Mouse (Mus musculus) spleen, adult 2 months (tissue): Measurements from ENCODE around the gene Slc9a9. TPM values are rescaled to one million over a fixed set of nuclear protein-coding genes. Genes with fewer than 3 reads are reported as not detected.

Source experiments
- DNase-seq, 2 experiments: peaks; one replicate each; pipeline versions ENCODE4 v3.0.0 to v3.0.0-alpha.2; 2012 to 2021; ENCODE audit warnings: low spot score in 2 of 2, low read depth in 1 of 2
- H3K27ac ChIP-seq: fragments of 200-500 bp; 2 replicates; pipeline ENCODE4 v1.5.1; 2012; ENCODE audit warnings: low read length, inconsistent platforms; ENCODE audit not compliant: insufficient read depth
- H3K27me3 ChIP-seq: fragments of 200-500 bp; 2 replicates; pipeline ENCODE4 v1.6.1; 2012; ENCODE audit warnings: mild to moderate bottlenecking, moderate library complexity, low read length, inconsistent platforms; ENCODE audit not compliant: control insufficient read depth, insufficient read depth
- H3K36me3 ChIP-seq: fragments of 200-500 bp; 2 replicates; pipeline ENCODE4 v1.6.1; 2012; ENCODE audit warnings: mild to moderate bottlenecking, low read length, inconsistent platforms; ENCODE audit not compliant: control insufficient read depth, insufficient read depth
- H3K4me1 ChIP-seq: fragments of 200-500 bp; 2 replicates; pipeline ENCODE4 v1.6.1; 2011; ENCODE audit warnings: inconsistent platforms; ENCODE audit not compliant: control insufficient read depth, insufficient read depth, insufficient read length
- H3K4me3 ChIP-seq: fragments of 200-500 bp; 2 replicates; pipeline ENCODE4 v1.5.1; 2011; ENCODE audit warnings: mild to moderate bottlenecking, inconsistent platforms; ENCODE audit not compliant: insufficient read depth, insufficient read length; ENCODE audit errors: extremely low read depth
- CTCF ChIP-seq: fragments of 200-500 bp; IDR thresholded peaks from 2 replicates; pipeline ENCODE4 v1.5.1; 2011; ENCODE audit warnings: mild to moderate bottlenecking, inconsistent platforms; ENCODE audit not compliant: insufficient read depth, insufficient read length, insufficient replicate concordance; ENCODE audit errors: extremely low read depth
- POLR2A ChIP-seq: fragments of 200-500 bp; IDR thresholded peaks from 2 replicates; pipeline ENCODE4 v1.6.1; 2011; ENCODE audit warnings: low read depth, low read length, inconsistent platforms
- WGBS: fragments of 180-500 bp; shearing (Covaris S2); methylation state at CpG from one replicate; pipeline ENCODE4 v1.1.7; 2018; 5-methylcytosine and 5-hydroxymethylcytosine counted together
- polyA plus RNA-seq: library from polyadenylated mRNA; depleted of rRNA; stranded (reverse); fragments of >200 nt; gene quantifications from 2 replicates; pipeline ENCODE4 v1.2.3, GENCODE M21; 2012

Gene Slc9a9
- polyA plus RNA-seq, 1 experiment, result 8.3 TPM

DNA sequence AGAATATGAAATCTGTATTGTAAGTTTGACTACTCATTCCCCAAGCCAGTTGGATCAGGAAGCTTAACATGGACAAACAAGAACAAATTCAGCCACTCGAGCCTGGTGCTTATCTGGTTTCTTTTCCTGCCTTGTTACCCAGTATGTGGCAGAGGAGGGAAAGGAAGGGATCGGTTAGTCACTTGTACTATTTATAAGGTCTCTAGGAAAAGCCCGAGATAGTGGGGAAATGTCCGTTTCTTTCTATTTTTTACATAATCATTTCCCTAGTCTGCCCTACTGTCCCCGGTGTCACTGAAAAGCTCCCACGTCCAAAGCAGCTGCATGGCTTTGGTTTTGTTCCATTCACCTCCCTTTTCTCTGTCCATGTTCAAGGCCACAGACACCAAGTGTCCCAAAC, 24.1 kb upstream of the Slc9a9 start:
- TF ChIP-seq POLR2A (no peak), CTCF (no peak)
- DNase-seq, result no peak
- no peaks in the 10 kb centered on the region for H3K36me3 ChIP-seq
- no peak overlapping the region for H3K4me3 ChIP-seq
- 47% methylated on average over 6 of the region's 6 CpGs for WGBS
- no peaks in the 10 kb centered on the region for H3K4me1 ChIP-seq
- H3K27ac ChIP-seq, result no peak overlapping the region
- H3K27me3 ChIP-seq, result no peaks in the 10 kb centered on the region; the same call in 1 of the 2 replicates

DNA sequence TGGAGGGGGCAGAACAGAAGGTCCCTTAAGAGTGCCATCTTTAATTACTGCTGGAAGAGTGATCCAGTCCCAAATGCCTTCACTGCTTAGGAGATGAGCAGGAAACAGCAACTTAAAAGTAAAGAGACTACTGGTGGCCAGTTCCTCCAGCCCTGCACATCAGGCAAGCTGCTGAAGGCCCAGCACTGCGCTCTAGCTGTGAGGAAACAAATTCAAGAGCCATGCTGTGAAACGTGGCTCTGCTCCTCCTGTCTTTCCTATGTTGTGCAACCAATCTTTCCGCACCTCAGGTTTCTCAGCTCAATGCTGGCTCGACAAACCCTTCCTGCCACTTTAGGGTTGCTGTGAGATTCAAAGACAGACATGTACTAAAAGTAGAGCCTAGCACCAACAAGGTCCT, 22.3 kb upstream of the Slc9a9 start:
- no peak for TF ChIP-seq POLR2A
- no peak for TF ChIP-seq CTCF
- no peak for DNase-seq
- H3K4me3 ChIP-seq, result no peak overlapping the region
- no peaks in the 10 kb centered on the region; the same call in 1 of the 2 replicates for H3K27me3 ChIP-seq
- H3K27ac ChIP-seq, result no peak overlapping the region
- WGBS, result 63% methylated on average over 4 of the region's 4 CpGs
- H3K4me1 ChIP-seq, result no peaks in the 10 kb centered on the region
- no peaks in the 10 kb centered on the region for H3K36me3 ChIP-seq

DNA sequence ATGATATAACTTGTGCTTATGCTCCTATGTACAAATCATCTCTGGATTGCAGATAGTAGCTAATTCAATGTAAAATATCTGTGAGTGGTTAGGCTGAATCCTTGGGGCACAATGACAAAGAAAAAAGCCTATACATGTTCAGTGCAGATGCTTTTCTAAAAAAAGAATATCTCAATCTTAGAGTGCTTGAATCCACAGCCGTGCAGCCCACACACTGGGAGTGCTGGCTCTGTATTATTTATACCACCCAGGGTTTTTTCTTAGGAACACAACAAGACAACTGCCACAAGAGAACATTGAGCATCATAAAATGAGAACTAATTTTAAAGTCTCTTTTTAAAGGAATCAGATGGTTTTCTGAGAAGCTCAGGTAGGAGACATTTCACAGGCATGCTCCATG, 19.7 kb upstream of the Slc9a9 start:
- H3K36me3 ChIP-seq, result no peaks in the 10 kb centered on the region
- no peaks in the 10 kb centered on the region; the same call in 1 of the 2 replicates for H3K27me3 ChIP-seq
- DNase-seq, result no peak
- H3K4me3 ChIP-seq, result no peak overlapping the region
- H3K4me1 ChIP-seq, result no peaks in the 10 kb centered on the region
- WGBS, result 90% methylated on average over 1 of the region's 1 CpGs
- no peak overlapping the region for H3K27ac ChIP-seq
- no peak for TF ChIP-seq POLR2A
- no peak for TF ChIP-seq CTCF

- 57% methylated on average over 6 of the region's 6 CpGs for WGBS
- no peak for DNase-seq
- H3K27ac ChIP-seq, result no peak overlapping the region
- H3K27me3 ChIP-seq, result no peaks in the 10 kb centered on the region; the same call in 1 of the 2 replicates
- TF ChIP-seq CTCF (no peak), POLR2A (no peak)
- no peaks in the 10 kb centered on the region for H3K4me1 ChIP-seq
- no peak overlapping the region for H3K4me3 ChIP-seq
- H3K36me3 ChIP-seq, result no peaks in the 10 kb centered on the region
Measured at GRCm38 (mm10) chr9:94653198-94653597, 16.5 kb upstream of the Slc9a9 start.

DNA sequence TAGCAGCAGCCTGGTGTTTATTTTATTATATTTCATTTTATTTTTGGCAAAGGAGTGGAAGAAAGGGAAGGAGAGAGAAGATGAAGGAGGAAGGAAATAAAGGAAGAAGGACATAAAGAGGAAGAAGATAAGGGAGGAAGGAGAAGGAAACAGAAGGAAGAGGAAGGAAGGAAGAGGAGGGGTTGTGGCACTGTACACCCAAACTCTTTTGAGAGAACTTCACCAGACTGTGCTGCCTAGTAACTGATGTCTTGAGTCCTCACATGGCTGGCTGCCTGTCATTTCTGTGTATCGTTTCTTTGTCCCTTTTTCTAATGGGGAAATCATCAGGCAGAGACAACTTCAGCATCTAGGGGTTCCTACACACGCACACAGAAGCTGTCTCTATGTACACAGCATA, 15.9 kb upstream of the Slc9a9 start:
- TF ChIP-seq POLR2A (no peak), CTCF (no peak)
- Histone ChIP-seq H3K4me3 (no peak overlapping the region), H3K27ac (no peak overlapping the region), H3K36me3 (no peaks in the 10 kb centered on the region), H3K27me3 (no peaks in the 10 kb centered on the region; the same call in 1 of the 2 replicates), H3K4me1 (no peaks in the 10 kb centered on the region)
- no peak for DNase-seq
- 74% methylated on average over 2 of the region's 2 CpGs for WGBS

DNA sequence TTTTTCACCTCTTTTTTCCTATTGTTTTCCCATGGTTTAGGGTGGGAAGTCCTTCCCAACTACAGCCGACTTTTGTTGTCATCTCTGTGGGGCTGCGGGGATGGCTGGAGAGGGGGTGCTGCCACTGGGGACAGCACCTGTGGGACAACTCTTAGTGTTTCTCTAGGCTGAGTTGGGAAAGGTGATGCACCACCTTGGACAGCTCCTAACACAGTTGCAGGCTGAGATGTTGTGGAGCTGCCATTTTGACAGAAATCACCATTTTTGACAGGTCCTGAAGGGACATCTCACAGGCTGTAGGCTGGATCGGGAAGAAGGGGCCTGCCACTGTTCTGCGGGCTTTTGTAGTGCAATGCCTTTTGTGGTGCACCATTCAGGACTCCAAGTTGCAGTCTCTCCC, 13.4 kb upstream of the Slc9a9 start:
- H3K4me3 ChIP-seq, result no peak overlapping the region
- no peak overlapping the region for H3K27ac ChIP-seq
- H3K27me3 ChIP-seq, result no peaks in the 10 kb centered on the region
- no peak for DNase-seq
- H3K4me1 ChIP-seq, result no peaks in the 10 kb centered on the region
- 83% methylated on average over 4 of the region's 4 CpGs for WGBS
- H3K36me3 ChIP-seq, result no peaks in the 10 kb centered on the region
- no peak for TF ChIP-seq CTCF
- no peak for TF ChIP-seq POLR2A

DNA sequence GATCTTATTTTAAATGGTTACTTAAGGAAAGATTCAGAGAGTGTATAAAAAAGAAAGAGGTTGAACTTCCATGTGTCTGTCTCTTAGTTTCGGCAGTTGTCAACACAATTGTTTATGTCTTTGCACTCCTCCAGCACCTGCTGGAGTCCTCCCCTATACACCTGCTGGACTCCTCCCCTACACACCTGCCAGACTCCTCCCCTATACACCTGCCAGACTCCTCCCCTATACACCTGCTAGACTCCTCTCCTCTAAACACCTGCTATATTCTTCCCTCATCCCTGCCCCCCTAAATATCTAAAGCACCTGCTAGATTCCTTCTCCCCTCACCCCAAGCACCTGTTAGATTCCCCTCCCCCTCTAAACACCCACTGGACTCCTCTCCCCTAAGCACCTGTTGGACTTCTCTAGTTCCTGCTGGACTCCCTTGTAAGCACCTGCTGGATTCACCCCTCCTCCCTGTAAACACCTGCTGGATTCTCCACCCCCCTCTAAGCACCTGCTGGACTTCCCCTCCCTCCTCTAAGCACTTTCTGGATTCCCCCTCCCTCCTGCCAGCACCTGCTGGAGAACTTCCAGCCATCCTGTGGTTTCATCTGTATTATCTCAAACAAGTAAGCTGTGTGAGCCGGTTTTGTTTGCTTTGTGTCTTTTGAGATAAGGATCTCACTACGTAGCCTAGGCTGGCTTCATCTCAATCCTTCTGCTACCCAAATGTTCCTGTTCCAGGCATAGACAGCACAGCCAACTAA, 10.1 kb upstream of the Slc9a9 start:
- 51% methylated on average over 3 of the region's 3 CpGs for WGBS
- no peak for DNase-seq
- Histone ChIP-seq H3K36me3 (no peaks in the 10 kb centered on the region), H3K27me3 (no peaks in the 10 kb centered on the region), H3K27ac (no peak overlapping the region), H3K4me1 (no peaks in the 10 kb centered on the region), H3K4me3 (no peak overlapping the region)
- TF ChIP-seq POLR2A, result no peak
- no peak for TF ChIP-seq CTCF
